Mouse (Mus musculus): ENCODE results near the gene Adcy6. TPM values are rescaled to one million over a fixed set of nuclear protein-coding genes. Genes with fewer than 3 reads are reported as not detected.

Gene Adcy6
- polyA plus RNA-seq, 1 experiment from 2014 or later: 10.2 TPM

- WGBS (ENCODE audit: insufficient replicate concordance): 22% methylated on average over 10 of the region's 10 CpGs
- no peaks in the 10 kb centered on the region for H3K9me3 ChIP-seq (replicated peaks)
- ATAC-seq: no peak; the same call in 1 of the 2 replicates
- peaks cover 70% of the 10 kb centered on the region for H3K4me1 ChIP-seq
- peaks cover 20% of the 10 kb centered on the region for H3K36me3 ChIP-seq
- H3K27ac ChIP-seq: peak overlapping the region; percentile 99
- H3K27me3 ChIP-seq (replicated peaks): peaks cover 12% of the 10 kb centered on the region
- H3K9ac ChIP-seq: peak overlapping the region; percentile 93
- H3K4me3 ChIP-seq: peak overlapping the region; percentile 80
- peak overlapping the region; percentile 99 for H3K4me2 ChIP-seq
Observed at GRCm38 (mm10) chr15:98608058-98608783, 1.7 kb downstream of the Adcy6 start.

GRCm38 (mm10) chr15:98607557-98607956, 2.3 kb downstream of the Adcy6 start:
- Histone ChIP-seq H3K27me3 (replicated peaks) (peaks cover 12% of the 10 kb centered on the region), H3K4me1 (peaks cover 77% of the 10 kb centered on the region), H3K4me3 (peak overlapping the region; percentile 80), H3K9me3 (replicated peaks) (no peaks in the 10 kb centered on the region), H3K9ac (peak overlapping the region; percentile 93), H3K4me2 (peak overlapping the region; percentile 99), H3K36me3 (peaks cover 27% of the 10 kb centered on the region), H3K27ac (peak overlapping the region; percentile 99)
- ATAC-seq: no peak
- WGBS (ENCODE audit: insufficient replicate concordance): 31% methylated on average over 4 of the region's 4 CpGs

GRCm38 (mm10) chr15:98606739-98607138, 3.1 kb downstream of the Adcy6 start:
- no peaks in the 10 kb centered on the region for H3K9me3 ChIP-seq (replicated peaks)
- H3K4me3 ChIP-seq: peak overlapping the region; percentile 80
- H3K4me1 ChIP-seq: peaks cover 85% of the 10 kb centered on the region
- peak overlapping the region; percentile 99 for H3K4me2 ChIP-seq
- H3K27me3 ChIP-seq (replicated peaks): peaks cover 12% of the 10 kb centered on the region
- H3K27ac ChIP-seq: peak overlapping the region; percentile 99
- peak overlapping the region; percentile 93 for H3K9ac ChIP-seq
- WGBS (ENCODE audit: insufficient replicate concordance): 40% methylated on average over 9 of the region's 9 CpGs
- no peak for ATAC-seq
- peaks cover 33% of the 10 kb centered on the region for H3K36me3 ChIP-seq

DNA sequence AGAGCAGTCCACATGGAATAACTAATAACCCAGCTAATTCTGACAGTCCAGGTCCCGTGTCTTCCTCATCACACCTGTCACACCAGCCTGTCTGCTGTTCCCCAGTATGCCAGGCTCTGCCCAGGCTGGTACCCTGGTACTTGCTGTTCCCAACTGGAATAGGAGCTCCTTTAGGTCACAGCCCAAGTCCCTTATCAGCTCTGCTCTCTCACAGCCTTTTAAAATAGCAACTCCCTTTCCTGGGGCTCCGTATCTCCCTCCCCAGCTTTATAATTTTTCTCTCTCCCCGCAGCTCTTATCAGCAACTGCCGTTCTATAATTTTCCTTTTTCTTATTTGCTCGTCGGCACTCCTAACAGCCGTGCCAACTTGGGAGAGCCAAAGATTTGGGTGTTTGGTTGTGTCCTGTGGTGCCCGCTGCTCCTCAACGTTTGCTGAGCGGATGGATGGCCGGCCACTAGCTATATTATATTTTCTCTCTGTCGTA, 3.8 kb downstream of the Adcy6 start:
- peak overlapping the region; percentile 99 for H3K27ac ChIP-seq
- peaks cover 39% of the 10 kb centered on the region for H3K36me3 ChIP-seq
- peak overlapping the region; percentile 99 for H3K4me2 ChIP-seq
- peak overlapping the region; percentile 80 for H3K4me3 ChIP-seq
- WGBS (ENCODE audit: insufficient replicate concordance): 18% methylated on average over 12 of the region's 12 CpGs
- H3K9ac ChIP-seq: peak overlapping the region; percentile 93
- peak; percentile 81 for ATAC-seq
- H3K4me1 ChIP-seq: peaks cover 91% of the 10 kb centered on the region
- no peaks in the 10 kb centered on the region for H3K9me3 ChIP-seq (replicated peaks)
- peaks cover 12% of the 10 kb centered on the region for H3K27me3 ChIP-seq (replicated peaks)

DNA sequence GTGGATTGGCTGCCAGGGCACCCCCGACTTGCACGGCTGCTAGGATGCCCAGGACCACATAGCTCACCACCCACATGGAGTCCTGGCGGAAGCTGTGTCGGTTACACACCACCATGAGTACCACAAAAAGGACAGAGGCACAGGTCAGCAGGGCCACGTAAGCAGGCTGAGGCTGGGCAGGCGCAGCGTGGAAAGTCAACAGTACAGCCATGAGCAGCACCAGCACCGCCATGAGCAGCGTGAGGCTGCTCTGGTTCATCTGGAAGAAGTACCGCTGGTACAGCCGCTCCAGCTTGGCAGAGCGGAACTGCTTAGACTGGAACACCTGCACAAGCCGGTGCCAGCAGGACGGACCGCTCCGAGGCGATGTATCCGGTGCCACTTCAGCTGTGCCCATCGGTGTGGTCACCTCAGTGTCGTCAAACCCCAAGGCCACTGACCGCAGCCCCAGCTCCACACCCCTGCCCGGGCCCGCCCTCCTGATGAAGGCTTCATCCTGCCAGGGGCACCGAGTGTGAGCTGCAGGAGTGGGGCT, 5.8 kb downstream of the Adcy6 start:
- Histone ChIP-seq H3K4me1 (peaks cover 95% of the 10 kb centered on the region), H3K4me2 (peak overlapping the region; percentile 84)

GRCm38 (mm10) chr15:98602921-98603458, 6.9 kb downstream of the Adcy6 start:
- Histone ChIP-seq H3K36me3 (peaks cover 70% of the 10 kb centered on the region), H3K9me3 (replicated peaks) (no peaks in the 10 kb centered on the region), H3K4me2 (peak overlapping the region; percentile 84), H3K27me3 (replicated peaks) (no peaks in the 10 kb centered on the region), H3K9ac (peak overlapping the region; percentile 75), H3K27ac (peak overlapping the region; percentile 99), H3K4me1 (peaks cover 86% of the 10 kb centered on the region), H3K4me3 (peak overlapping the region; percentile 53)
- ATAC-seq: 0 out of 2 replicates have a peak, but pooled peaks have one; percentile 21
- WGBS (ENCODE audit: insufficient replicate concordance): 43% methylated on average over 4 of the region's 4 CpGs

More for the DNA sequence above, 5.8 kb downstream of the Adcy6 start:
- H3K9ac ChIP-seq: peak overlapping the region; percentile 75; the same call in 1 of the 2 replicates
- no peak overlapping the region for H3K4me3 ChIP-seq
- peak overlapping the region; percentile 99 for H3K27ac ChIP-seq
- H3K36me3 ChIP-seq: peaks cover 59% of the 10 kb centered on the region
- ATAC-seq: no peak
- 92% methylated on average over 24 of the region's 24 CpGs for WGBS (ENCODE audit: insufficient replicate concordance)
- no peaks in the 10 kb centered on the region for H3K27me3 ChIP-seq (replicated peaks)
- H3K9me3 ChIP-seq (replicated peaks): no peaks in the 10 kb centered on the region

DNA sequence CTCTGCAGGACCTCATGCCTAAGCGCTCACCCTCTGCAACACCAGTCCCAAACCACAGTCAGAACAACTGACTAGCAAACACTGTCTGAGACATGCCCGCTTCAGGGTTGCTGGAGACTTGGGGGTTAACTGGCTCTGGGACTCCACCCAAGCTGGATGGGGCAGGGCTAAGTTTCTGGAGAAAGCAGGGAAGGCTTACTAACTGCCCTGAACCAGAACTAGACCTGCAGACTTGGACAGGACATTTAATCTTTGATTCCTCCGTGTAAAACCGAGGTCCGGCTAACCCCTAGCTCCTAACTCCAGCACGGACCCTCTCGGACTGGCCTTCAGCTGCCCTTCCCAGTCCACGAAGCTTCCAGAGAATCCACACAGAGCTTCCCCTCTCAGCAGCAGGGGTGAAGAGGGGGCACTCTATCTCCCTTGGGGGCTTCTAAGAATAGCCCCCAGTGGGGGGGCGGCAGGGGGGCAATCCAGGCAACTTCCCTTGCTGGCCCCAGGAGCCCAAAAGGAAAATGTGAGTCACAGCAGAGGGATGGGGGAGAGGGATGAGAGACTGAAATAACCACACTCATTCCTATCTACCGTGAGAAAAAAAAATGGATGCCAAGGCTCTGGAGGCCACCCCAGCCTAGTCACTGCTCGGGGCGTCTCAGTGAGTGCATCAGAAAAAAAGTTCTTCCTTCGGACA, 7.5 kb downstream of the Adcy6 start:
- ATAC-seq: peak; percentile 73
- peaks cover 77% of the 10 kb centered on the region for H3K36me3 ChIP-seq
- peaks cover 80% of the 10 kb centered on the region for H3K4me1 ChIP-seq
- peak overlapping the region; percentile 99 for H3K27ac ChIP-seq
- peak overlapping the region; percentile 75 for H3K9ac ChIP-seq
- WGBS (ENCODE audit: insufficient replicate concordance): 41% methylated on average over 13 of the region's 13 CpGs
- peak overlapping the region; percentile 53 for H3K4me3 ChIP-seq
- peak overlapping the region; percentile 84 for H3K4me2 ChIP-seq
- H3K9me3 ChIP-seq (replicated peaks): no peaks in the 10 kb centered on the region
- H3K27me3 ChIP-seq (replicated peaks): no peaks in the 10 kb centered on the region

DNA sequence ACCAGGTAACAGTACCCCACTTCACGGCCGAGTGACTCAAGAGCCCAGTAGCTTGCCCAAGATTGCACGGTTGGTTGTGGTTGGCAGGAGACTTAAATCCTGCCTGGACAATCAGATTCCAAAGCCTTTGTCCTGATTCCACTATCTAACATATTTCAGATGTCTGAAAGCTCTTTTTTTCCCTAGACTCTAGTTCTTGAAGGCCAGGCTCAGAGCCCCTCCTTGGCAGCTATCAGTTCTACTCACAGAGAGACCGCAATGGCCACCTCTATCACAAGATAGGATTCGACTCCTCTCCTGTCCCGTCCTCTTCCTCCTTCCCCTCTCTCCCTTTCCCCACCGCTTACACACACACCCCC, 8.1 kb downstream of the Adcy6 start:
- peak overlapping the region; percentile 75 for H3K9ac ChIP-seq
- ATAC-seq: peak; percentile 47; the same call in 1 of the 2 replicates
- H3K4me2 ChIP-seq: peak overlapping the region; percentile 84
- H3K27ac ChIP-seq: peak overlapping the region; percentile 99
- peaks cover 74% of the 10 kb centered on the region for H3K4me1 ChIP-seq
- H3K36me3 ChIP-seq: peaks cover 82% of the 10 kb centered on the region
- peak overlapping the region; percentile 53 for H3K4me3 ChIP-seq
- H3K9me3 ChIP-seq (replicated peaks): no peaks in the 10 kb centered on the region
- no peaks in the 10 kb centered on the region for H3K27me3 ChIP-seq (replicated peaks)
- WGBS (ENCODE audit: insufficient replicate concordance): 31% methylated on average over 7 of the region's 7 CpGs

- Histone ChIP-seq H3K27ac (no peak overlapping the region), H3K36me3 (peaks cover 98% of the 10 kb centered on the region), H3K27me3 (replicated peaks) (no peaks in the 10 kb centered on the region), H3K4me1 (peaks cover 62% of the 10 kb centered on the region), H3K4me2 (no peak overlapping the region), H3K9me3 (replicated peaks) (no peaks in the 10 kb centered on the region), H3K4me3 (no peak overlapping the region), H3K9ac (no peak overlapping the region)
- WGBS (ENCODE audit: insufficient replicate concordance): 86% methylated on average over 12 of the region's 12 CpGs
- no peak for ATAC-seq
Observed at GRCm38 (mm10) chr15:98600036-98600709, 9.7 kb downstream of the Adcy6 start.

GRCm38 (mm10) chr15:98596609-98597008, 13.3 kb downstream of the Adcy6 start:
- ATAC-seq: no peak
- Histone ChIP-seq H3K27me3 (replicated peaks) (no peaks in the 10 kb centered on the region), H3K4me1 (peaks cover 30% of the 10 kb centered on the region), H3K36me3 (peaks cover 100% of the 10 kb centered on the region), H3K4me2 (no peak overlapping the region), H3K27ac (no peak overlapping the region), H3K9ac (no peak overlapping the region), H3K9me3 (replicated peaks) (no peaks in the 10 kb centered on the region), H3K4me3 (no peak overlapping the region)
- WGBS (ENCODE audit: insufficient replicate concordance): 85% methylated on average over 14 of the region's 14 CpGs

GRCm38 (mm10) chr15:98595049-98595448, 14.8 kb downstream of the Adcy6 start:
- H3K27me3 ChIP-seq (replicated peaks): no peaks in the 10 kb centered on the region
- no peaks in the 10 kb centered on the region for H3K9me3 ChIP-seq (replicated peaks)
- no peak overlapping the region for H3K27ac ChIP-seq
- H3K4me3 ChIP-seq: no peak overlapping the region
- 80% methylated on average over 5 of the region's 5 CpGs for WGBS (ENCODE audit: insufficient replicate concordance)
- no peak for ATAC-seq
- H3K4me2 ChIP-seq: no peak overlapping the region
- peaks cover 100% of the 10 kb centered on the region for H3K36me3 ChIP-seq
- H3K4me1 ChIP-seq: peaks cover 30% of the 10 kb centered on the region
- H3K9ac ChIP-seq: no peak overlapping the region
